Mouse (Mus musculus): ENCODE data around the gene Chrnd.

The Chrnd gene

DNA sequence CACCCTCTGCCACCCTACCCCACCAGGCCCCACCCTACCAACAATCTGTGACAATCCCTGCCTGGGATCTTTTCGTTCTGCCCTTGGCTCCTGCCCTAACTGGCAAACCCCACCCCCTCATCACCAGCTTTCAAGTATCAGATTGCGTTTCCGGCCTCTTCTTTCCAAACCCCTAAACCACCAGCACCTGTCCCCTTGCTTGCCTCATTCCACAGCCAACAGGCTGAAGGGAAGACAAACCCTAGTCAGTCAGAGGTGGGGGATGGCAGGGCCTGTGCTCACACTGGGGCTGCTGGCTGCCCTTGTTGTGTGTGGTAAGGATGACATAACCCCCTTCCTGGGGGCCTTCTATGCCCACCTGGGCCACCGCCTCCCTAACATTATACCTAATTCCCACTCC, at the start of gene Chrnd:
TSS of gene Chrnd (plus strand) at position 179 of the 400 bp plus-strand sequence.
- DNase-seq = no peak

DNA sequence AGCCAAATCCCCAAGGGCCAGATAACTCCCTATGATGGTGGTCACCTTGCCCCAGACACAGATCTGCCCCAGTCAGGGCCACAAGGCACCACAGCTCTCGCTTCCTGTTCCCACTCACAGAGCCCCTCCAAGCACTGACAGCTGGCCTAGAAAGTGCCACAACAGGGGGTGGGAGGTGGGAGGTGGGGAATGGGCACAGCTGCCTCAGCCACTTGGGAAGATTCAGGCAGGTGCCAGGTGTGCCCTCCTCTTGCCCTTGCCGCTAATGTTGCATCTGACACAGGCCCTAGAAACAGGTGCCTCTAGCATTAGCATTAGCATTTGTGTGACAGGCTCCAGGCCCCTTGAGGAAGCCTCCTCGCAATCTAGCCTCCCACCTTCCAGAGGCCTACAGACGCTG, 48.9 kb upstream of the Chrnd start:
- DNase-seq = no peak

DNA sequence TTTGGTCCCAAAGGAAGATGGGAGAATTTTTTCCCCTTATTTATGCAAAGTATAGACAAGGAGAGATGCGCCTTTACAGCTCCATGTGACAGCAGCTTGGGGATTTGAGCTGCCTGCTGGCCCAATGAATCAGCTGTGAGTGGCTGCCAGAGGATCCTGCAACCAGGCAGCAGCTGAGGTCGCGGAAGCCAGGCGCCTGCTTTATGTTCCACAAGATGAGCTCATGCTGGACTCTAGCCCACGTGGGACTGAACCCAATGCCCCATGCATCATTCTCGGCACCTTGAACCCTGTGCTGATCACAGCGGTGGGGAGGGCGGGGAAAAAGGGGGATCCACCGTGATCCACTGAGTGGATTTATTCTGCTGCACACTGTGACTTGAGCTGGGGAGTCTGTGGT, 48.0 kb upstream of the Chrnd start:
- no peak for DNase-seq

DNA sequence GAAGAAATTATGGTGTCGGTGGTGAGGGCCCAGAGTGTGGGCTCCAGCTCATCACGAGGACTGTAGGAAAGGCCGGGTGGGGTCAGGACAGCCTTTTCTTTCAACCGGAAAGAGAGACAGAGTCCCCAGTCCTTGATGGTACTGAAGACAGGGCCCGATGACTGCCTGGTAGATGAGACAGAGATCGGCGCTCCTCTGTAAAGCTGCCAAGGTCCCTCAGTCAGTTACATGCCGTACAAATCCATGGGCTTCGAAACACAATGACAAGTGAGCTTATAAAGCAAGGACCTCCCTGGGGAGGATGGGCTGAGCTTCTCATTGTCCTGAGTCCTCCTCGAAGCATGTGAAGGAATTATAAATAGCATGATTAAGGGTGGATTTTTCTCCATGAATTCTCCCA, 47.3 kb upstream of the Chrnd start:
- no peak for DNase-seq

DNA sequence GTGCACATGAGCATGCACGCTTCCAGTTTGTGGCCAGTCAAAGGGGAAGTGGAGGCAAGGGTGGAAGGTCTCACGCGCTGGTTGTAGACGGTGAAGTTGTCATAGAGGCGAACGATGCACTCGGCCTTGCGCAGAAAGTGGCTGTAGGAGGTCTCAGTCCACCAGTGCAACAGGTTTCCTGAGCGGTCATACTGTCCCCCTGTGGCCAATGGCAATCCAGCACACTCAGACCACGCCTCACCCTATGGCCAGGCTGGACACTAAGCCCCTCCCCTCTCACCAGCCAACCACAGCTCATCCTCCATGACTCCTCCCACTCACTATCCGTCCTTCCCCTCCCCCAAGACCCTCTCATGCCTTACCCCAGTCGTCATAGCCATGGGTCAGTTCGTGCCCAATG, 41.0 kb upstream of the Chrnd start:
- DNase-seq = no peak

DNA sequence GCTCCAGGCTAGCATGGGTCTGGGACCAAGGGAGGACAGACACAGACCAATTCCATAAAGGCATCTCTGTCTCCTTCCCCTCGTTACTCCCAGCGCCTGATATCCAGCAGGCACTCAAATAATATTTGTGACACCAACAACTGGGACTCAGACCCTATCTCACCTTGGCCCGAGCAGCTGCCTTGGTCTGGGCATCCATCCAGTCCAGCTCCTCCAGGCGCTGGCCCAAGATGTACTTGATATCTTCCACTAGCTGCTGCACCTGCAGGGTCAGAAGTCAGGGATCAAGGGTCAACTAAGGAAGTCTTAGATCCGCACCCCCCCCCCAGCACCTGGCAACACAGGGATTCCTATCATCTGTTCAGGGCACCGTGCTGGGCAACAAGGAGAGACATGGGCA, 39.1 kb upstream of the Chrnd start:
- DNase-seq = no peak

DNA sequence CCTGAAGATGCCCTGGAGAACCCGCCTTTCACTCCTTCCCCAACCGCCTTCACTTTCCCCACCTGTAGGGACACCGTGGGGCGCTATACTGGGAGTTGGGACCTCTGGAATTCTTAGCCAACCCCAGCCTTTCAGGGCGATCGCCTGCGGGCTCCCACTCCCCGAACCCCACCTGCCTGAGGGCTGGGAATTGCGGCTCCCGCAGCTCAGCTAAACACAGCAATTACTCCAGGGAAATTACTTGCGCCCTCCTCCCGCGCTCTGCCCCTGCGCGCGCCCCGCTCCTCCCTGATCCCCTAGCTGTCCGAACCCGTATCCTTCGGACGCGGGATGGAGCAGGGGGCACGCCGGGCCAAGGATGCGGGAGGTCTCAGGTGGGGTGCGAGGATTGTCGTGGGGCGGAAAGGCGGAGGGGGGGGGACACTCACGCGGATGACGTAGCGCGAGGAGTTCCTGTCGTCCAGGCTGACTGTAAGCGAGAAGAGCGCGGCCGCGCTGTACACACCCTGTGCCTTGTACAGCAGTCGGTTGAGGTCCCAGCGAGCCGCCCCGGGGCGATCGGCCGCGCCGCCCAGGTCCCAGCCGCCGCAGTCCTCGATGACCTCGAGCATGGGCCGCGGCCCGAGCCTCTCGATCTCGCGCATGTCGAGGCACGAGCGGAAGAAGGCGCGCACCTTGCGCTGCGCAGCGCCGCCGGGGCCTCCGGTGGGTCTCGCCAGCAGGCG, 36.5 kb upstream of the Chrnd start:
- no peak for DNase-seq

DNA sequence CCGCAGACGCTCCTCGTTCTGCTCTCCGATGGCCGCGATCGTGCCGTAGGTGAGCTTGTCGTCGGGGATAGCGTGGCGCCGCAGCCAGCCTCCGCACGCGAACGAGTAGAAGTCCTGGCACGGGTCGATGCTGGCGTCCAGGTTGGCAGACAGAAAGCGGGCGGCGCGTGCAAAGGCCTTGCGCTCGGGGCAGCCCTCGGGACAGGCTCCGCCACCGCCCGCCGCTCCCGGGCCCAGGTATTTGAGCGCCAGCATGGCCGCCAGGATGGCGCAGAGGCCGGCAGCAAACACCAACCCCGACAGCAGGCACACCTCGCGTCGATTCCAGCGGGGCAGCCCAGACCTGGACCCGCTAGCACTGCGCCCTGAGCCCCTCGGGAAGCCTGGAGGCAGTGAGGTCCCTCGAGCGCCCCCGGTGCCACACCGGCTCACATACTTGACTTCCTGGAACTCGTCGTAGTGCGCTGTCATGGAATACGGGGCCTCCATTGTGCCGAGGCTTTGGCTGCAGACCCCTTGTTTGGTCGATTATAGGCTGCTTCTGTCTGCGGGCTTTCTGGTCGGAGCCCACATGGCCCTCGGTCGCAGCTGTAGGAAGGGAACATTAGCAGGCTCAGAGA, 35.8 kb upstream of the Chrnd start:
- no peak for DNase-seq

DNA sequence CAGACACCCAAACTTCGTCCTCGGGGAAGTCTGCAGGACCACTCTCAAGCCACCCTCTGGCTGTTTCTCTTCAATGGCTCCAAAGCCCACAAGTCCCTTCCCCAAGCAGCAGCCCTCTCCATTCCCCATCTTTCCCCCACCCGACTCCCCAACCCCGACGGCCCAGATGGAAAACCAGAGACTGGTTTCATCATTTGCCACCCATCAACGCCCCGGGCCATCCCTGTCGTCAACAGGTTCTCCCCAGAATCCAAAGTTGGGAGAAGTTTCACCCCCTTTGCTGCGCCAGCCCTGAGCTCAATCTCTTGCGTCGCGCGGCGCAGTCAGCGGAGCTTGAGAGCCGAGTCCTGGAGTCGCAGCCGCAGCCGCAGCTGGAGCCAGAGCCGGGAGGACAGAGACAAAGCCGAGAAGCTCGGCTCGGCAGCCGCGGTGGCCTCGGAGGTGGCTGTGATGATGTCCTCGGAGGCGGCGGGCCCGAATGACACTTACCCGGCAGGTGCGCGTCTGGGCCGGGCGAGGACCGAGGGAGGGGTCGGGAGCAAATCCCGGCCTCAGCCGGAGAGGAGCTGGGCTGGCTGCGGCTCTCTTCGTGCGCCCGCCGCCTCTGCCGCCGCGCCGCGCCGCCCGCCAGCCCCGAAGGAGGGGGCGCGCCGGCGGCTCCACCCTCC, 34.7 kb upstream of the Chrnd start:
- peak; percentile 19 for DNase-seq

DNA sequence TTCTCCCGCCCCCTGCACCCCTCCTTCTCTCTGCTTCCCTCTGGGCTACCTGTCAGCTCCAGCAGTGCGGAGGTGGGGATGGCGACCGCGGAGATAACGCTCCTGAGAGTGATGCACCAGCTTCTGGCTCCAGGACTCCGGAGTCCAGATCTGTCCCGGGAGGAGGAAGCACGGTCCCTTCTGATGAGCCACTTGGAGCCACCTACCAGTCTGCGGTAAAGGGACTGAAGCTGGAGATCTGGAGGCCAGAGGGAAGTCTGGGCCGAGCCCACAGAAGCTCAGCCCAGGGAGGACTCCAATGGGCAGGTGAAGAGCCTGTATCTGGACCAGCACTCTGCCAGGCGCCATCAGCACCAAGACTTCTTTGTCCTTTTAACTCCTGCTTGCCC, 34.2 kb upstream of the Chrnd start, which contains the start of gene Ecel1:
TSS of gene Ecel1 (minus strand) at position 323 of the 389 bp plus-strand sequence.
- DNase-seq = no peak

DNA sequence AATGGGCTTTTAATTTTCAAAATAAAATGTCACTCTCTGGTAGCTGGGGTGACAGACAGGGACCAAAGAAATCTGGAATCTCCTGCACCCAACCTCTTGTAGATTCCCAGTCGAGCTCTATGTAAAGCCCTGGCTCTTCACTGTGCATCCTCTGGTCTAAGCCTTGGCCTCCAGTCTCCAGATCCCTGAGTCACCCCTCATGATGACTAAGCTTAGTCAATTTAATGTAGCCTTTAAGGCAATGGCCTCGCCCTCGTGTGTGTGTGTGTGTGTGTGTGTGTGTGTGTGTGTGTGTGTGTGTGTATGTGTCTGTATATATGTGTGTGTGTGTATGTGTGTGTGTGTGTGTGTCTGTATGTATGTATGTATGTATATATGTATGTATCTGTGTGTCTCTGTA, 31.0 kb upstream of the Chrnd start:
- DNase-seq = no peak

DNA sequence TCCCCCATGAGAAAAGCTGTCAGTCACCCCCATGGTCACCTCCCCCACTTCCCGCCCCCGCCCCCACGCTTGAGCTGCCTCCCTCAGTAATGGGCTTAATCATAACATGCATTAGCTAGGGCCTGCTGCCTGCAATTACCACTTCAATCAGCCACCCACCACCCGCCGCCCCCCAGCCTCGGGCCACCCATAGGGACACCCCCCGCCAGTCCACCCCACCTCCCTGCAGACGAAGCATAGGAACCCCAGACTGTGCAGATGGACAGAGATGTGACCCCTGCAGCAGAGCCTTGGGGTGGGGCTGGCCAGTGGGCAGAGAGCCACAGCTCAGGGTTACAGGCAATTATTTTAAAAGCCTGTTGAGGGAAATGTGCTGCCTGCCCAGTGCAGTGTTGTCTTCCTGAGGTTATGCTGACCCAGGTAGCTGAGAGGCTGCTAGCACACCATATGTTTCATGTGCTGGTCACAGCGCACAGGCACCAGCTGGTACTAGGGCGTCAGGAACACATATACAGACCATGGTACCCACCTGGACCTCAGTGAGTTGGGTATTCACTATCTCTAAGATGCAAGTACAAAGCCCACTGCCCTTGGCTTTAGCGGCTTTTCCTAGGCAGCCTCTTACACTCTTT, 26.1 kb upstream of the Chrnd start:
- no peak for DNase-seq

DNA sequence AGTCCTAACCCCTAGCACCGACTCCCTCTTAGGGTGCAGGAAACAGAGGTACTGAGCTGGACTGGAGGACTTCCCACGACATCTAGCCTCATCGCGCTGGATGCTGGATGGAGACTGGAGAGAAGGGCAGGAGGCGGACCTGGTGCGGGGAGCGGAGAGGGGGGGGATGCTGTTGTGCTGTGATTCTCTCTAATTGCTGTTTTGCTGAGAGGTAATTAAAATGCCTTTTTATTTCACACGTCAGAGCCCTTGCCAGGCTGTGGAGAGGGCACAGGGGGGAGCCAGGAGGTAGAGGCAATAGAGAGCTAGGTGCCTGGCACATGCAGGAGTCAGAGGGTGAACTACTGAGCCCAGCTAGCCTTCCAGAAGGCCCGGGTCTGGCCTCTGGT, 25.6 kb upstream of the Chrnd start:
- DNase-seq = no peak

DNA sequence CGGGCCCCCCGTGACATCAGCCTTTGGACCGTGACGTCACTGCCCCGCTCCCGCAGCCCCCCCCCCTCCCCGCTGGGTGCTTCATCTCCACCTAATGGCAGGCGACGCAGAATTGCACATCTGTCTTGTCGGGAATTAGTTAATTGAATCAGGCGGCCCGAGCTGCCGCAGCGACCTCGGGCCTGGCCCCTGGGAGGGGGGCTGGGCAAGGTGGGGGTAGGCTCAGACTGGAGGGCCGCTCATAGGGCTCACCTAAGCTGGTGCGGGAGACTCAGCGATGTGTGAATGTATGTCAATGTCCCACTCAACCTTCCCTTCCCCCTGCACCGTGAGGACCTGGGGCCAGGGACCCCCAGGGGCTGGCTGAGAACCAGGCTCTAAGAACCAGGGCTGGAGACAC, 19.9 kb upstream of the Chrnd start:
- no peak for DNase-seq

DNA sequence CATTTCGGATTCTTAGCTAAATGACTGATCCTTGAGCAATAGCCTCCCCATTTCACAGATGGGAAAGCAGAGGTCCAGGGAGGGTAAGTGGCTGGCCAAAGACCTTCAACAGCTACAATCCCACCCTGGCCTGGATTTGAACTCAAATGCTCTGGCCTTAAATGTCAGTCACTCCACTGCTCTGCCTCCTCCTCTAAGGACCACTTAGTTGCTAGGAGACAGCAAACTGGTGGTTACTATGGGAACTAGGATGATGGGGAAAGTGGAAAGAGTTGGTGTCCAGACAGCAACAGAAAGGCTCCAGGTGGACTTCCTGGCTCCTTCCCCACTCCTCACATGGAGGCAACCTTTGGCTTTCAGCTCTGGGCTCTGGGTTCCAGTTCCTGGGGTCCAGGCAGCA, 19.1 kb upstream of the Chrnd start:
- DNase-seq = no peak

DNA sequence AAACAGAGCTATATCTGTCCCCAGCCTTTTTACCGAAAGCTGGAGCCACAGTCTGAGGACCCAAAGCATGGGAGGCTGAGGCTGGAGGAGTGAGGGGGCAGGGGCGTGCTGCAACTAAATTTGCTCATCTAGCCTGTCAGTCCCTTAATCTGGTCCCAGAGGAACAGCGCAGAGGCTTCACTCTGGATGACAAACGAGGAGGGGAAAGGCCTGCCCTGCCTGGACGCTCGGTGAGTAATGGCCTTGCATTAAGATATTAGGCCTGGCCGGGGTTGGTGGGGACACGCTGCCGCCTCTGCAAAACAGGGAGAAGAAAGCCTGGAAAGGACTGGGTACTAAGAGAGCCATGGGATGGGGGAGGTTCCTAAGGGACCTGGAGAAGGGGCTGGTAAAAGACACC, 18.1 kb upstream of the Chrnd start:
- no peak for DNase-seq

DNA sequence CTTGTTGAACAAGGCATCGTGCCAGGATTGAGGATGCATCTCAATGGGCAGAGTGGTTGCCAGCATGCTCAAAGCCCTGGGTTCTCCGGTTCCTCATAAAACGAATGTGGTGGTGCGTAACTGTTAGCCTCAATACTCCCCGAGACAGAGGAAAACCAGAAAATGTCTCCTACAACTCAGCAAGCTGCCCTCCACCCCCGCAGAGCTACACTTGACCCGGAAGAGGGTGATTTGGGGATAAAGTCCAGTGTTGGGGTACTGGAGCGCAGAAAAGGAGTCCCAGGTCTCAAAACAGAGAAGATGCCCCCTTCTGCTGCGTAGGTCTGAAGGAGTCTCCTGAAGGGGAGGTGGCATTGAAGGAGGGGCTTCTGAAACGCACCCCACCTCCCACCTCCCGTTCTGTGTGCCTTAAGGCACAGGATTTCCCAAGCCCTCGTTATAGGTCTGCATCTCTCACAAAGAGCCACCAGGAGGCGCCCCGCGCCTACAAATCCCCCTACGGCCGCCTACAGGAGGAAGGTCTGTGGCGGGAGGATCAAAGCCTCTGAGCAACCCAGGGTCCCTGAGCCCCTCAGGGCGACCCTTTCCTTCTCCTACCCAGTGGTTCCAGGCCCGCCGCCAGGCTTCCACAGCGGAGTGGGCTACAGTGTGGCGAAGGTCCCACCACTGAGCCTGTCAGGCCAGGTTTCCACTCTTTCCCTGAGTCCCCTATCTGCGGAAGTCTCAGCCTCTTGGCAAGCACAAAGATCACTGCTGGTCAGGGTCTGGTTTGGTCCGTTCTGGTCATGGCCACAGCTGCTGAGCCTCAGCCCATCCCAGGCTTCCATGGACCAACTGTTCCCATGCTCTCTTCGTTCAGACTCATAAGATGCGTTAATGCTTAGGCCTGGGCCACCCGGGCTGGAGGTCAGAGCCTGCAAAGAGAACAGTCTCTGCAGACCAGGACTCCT, 16.1 kb upstream of the Chrnd start:
- DNase-seq = peak; percentile 26

DNA sequence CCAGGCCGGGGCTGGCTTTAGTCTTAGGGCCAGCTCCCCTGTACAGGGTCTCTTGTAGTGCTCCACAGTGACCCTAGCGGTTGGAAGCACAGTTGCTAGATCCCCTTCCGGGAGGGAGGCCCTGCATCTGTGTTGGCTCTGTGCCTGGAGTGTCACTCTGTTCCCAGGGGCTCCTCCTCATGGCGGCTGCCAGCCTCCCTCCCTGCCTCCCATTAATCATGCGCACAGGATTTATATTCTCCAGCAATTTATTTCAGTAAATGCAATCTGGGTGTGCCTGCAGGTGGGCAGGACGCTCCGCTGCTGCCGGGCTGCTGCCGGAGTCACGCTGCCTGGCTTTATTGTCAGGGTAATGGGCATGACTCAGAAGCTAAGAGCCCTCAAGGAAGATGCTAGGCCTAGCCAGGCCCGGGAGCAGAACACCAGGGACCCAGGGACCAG, 14.5 kb upstream of the Chrnd start:
- DNase-seq = peak; percentile 58

DNA sequence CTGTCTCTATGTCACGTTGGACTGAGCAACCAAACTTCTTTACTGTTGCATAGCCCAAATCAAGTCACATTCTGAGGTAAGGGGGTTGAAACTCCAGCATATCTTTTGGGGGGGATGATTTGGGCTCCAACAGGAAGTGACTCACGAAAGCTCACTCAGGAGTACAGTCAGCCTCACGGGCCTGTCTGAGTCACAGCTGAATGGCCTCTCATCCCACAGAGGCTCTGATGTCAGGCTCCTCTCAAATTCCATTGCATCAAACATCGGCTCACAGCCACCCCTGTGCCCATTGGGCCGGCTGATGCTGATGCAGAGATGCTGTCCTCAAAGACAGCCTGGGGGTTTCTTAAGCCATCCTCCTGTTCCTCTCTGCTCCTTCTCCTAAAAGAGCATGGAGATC, 9.5 kb upstream of the Chrnd start:
- DNase-seq = peak; percentile 37

DNA sequence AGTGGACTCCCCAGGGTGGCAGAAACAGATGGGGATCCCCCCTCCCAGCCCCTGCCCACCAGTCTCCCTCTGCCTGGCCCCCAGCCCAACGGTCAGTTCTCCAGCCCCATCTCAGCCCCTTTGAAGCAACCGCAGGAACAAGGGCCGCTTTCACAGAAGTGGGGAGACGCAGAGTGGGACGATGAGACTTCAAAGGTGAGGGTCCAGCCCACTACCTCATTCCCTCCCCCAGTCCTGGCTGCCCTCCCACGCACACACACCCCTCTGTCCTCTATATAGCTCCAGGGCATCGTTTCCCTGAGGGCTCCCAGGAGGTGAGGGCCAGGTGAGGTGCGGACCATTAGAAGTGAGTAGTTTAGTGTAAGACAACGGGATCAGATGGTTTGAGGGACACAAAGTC, 7.4 kb upstream of the Chrnd start, which contains the start of gene Prss56:
TSS of gene Prss56 (plus strand) at position 301 of the 400 bp plus-strand sequence.
- no peak for DNase-seq

DNA sequence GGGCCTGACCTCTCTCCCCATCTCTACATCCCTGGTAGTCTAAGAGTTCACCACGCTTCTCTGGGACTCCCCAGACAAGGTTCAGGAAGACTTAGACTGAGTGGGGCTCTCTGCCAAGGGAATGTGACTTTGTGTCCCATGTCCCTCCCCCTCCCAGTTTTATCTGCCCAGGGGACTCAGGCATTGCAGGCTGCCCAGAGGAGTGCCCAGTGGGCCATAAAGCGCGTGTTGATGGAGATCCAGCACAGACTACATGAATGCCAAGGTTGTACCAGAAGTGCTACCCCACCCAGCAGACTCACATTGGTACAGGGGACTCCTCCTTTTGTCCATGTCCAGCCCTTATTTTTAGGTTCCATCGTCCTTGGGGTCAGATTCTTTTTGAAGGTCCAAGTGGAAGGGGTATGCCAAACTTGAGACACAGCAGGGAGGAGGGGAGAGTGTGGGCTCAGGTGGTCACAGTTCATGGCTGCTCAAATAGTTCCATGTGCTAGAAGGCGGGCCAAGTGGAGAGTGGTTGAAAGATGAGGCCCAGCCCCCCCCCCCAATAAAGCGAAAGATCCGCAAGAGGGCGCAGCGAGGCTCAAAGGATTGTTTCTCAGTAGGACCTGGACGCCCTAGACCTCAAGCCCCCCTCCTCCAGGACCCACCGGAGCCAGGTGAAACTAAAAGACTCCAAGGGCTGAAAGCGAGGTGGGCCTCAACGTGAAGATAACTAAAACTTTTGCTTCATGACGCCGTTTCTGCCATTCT, 6.2 kb upstream of the Chrnd start:
- no peak for DNase-seq

DNA sequence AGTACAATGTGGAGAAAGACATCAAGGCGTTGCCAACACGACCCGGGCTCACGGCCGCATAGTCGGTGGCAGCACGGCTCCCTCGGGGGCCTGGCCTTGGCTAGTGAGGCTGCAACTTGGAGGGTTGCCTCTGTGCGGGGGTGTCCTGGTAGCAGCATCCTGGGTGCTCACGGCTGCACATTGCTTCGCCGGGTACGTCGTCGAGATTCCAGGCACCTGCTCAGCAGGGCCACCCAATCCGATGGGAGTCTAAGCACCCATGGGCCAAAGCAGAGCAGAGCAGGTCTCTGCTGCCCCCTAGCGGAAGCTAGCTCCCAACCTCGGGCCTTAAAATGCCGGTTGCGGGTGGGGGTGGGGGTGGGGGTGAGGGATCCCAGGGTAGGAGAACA, 5.7 kb upstream of the Chrnd start:
- peak; percentile 76 for DNase-seq

Measured in right cerebral cortex, adult 18-20 months (tissue).